Mouse (Mus musculus): ENCODE measurements around the gene Gramd2.

DNA sequence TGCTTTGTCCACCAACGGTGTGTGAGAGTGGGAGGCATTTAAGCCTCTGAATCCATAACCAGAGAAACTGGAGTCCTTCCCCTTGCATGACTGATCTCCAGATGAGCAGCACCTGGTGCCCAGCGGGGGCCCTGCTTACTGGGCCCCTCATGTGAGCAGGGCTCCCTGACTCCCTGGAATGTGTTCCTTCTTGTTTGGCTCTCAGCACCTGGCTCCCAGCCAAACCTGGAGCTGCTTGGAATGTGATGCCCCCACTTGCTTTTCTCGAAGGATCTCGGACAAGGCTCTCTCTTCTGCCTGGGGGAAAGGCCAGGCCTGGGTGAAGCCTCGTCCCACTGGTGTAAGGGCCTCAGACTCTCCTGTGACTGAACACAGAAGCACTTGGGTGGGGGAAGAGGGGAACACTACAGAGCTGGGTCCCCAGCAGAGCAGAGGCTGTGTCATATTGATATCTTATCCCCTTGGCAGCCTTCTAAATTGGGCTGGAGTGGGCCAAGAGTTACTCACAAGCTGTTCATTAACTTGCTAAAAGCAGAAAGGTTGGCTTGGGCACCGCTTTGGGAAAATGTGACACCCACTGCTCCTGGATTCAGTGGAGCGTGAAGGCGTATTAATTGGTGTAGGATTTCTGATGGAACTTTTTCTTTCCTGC lies 44.0 kb downstream of the Gramd2 start:
- no peak for TF ChIP-seq CTCF (IDR thresholded peaks at IDR 0.05; ENCODE audit: borderline replicate concordance, insufficient read depth, low read length)
- no peak for TF ChIP-seq POLR2A (IDR thresholded peaks at IDR 0.05; ENCODE audit: low read depth, low read length)

Data from embryonic fibroblast, embryonic 13.5 days (primary cell).